Mouse (Mus musculus) stomach, postnatal 0 days (tissue): ENCODE data around the gene Olfr1360.
"Not testable (repeated sequence)": the region's sequence is repeated elsewhere in the genome, so short reads cannot be mapped to it uniquely, and the experiment has no call there.

Source experiments
- CTCF ChIP-seq: IDR thresholded peaks from 2 replicates; pipeline ENCODE4 v1.5.1; 2016; ENCODE audit warnings: antibody characterized with exemption, low read depth, mild to moderate bottlenecking, moderate library complexity
- EP300 ChIP-seq: optimal IDR thresholded peaks from 2 replicates; pipeline ENCODE3; 2016; ENCODE audit warnings: antibody characterized with exemption

- TF ChIP-seq CTCF, EP300: not testable (repeated sequence)
These were observed 38.8 kb upstream of the Olfr1360 start, which contains the start of the genes Hist1h2bl and Hist1h2ai for GRCm38 (mm10) chr13:21715864-21716539.
